Mouse (Mus musculus) cerebellum, postnatal 10 days (tissue): ENCODE measurements around the gene Olfr1095.

Experiments
- DNase-seq, 2 experiments: peaks; one replicate each; pipeline ENCODE4 v3.0.0; 2021; ENCODE audit warnings: mixed read lengths in 2 of 2

The Olfr1095 gene

DNA sequence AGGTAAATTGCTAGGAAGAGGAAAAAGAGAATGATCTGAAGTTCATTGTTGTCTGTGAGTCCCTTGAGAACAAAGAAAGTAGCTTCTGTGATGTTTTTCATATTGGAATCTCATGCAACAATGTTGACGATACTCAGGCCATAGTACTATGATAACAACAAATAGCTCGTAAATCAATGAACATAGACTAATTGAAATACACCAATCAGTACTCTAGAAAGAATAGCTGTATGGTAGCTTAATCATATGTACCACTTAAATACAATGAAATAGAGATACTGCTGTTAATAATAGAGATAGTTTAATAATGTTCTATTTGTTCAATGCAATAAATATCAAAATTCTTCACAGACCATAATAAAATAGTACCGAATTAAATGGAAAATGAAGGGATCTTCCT lies at the start of gene Olfr1095:
Olfr1095 (minus strand) TSS at position 101 of the 400 bp plus-strand sequence.
- no peak for DNase-seq

DNA sequence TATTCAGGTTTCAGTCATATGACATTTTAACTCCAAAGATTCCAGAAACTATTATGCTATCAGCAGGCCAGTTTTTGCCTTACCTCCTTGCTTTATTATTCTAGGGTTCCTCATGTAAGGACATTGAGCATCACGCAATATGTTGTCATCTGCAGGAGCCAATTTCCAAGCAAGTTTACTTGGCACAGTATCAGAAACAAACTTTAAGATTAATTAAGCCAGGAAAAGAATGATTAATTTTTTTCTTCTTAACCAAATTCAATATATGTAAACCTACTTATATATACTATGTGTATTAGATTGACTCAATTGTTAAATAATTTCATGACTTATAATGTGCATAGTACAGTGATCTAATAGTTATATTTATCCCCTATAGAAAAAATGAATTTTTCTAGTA lies 40.6 kb upstream of the Olfr1095 start, which contains the start of gene Olfr1097:
Olfr1097 (minus strand) TSS at position 101 of the 400 bp plus-strand sequence.
- DNase-seq, result no peak

DNA sequence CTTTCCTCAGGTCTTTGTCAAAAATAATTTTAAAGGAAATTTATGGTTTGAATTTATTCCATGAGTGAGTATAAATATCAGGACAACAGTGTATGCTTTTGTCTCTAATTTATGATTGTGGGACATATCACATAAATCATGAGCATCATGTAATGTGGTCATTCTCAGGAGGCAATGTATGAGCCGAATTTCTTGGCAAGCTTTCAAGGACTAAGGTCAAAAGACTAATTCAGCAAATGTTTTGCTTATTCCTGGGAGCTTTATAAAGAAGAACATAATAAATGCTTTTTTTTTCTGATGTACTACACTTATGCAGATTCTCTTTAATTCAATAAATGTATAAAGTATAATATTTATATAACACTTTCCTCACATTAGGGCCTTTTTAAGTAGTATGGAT lies 23.2 kb upstream of the Olfr1095 start, which contains the start of gene Gm13723:
Gm13723 (minus strand) TSS at position 101 of the 400 bp plus-strand sequence.
- DNase-seq, result peak in 1 of 2 experiments; percentile 3

DNA sequence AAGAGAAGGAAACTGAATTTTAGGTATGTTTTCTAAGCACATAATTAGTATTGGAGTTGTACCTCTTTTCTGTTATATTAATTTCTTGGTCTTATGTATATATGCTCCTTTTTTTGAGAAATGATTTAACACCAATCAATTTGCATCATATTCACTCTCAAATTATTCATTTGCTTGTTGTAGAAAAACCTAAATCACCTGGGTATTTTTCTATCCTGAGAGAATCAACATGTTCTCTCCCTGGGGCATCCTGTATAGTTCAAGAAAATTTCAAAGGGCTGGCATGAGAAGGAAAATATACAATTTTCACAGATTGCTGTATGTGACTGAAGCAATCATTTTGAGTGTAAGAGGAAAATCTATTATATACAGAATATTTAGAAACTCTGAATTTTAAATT lies 27.1 kb downstream of the Olfr1095 start, which contains the start of gene Olfr1094:
Olfr1094 (plus strand) TSS at position 301 of the 400 bp plus-strand sequence.
- no peak for DNase-seq

DNA sequence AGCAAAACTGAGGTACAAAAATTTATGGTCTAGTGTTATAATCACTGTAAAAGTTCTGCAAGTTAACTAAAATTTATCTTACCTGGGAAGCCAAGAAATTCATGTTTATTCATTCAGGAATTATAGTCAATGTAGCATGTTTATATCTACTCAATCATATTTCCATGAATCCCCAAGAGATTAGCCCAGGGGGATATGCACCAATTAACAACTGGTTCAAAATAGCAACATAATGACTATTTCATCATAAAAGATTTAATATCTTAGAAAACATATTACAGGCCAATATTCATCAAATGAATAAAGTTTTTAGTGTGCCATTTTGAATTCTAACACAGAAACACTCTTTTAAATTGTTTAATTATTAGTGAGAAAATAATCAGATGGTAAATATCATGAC lies 41.6 kb downstream of the Olfr1095 start, which contains the start of gene Olfr141:
Olfr141 (minus strand) TSS at position 101 of the 400 bp plus-strand sequence.
- no peak for DNase-seq
